Mouse (Mus musculus) left cerebral cortex, adult 2 months (tissue): Measurements from ENCODE around the gene Gna11. TPM values are rescaled to one million over a fixed set of nuclear protein-coding genes. Genes with fewer than 3 reads are reported as not detected.
A peak's percentile ranks its signal among the peaks of the same experiment; 100 is the strongest.

Experiments used
- DNase-seq, 2 experiments: peaks; one replicate each; pipeline ENCODE4 v3.0.0; 2021 to 2022; ENCODE audit warnings: low spot score in 2 of 2, mixed read lengths in 1 of 2; ENCODE audit errors: extremely low spot score in 1 of 2
- H3K27ac ChIP-seq: fragments of 200-600 bp; 2 replicates; pipeline ENCODE4 v1.8.1; 2022
- H3K4me3 ChIP-seq: fragments of 200-600 bp; 2 replicates; pipeline ENCODE4 v1.8.1; 2022
- CTCF ChIP-seq: fragments of 200-600 bp; IDR thresholded peaks from 2 replicates; pipeline ENCODE4 v1.8.1; 2022; ENCODE audit warnings: antibody characterized with exemption, mild to moderate bottlenecking, moderate library complexity
- intact Hi-C: fragments of 180-260 bp; cut with DNase I; formaldehyde crosslinking; loops from one replicate; pipeline ENCODE4 v1.15.1; 2025
- total RNA-seq, 2 experiments: library from RNA; stranded (reverse); gene quantifications; 2 replicates each; pipeline ENCODE4 v1.2.3; 2021

The Gna11 gene
- total RNA-seq, 2 experiments from 2014 or later, result 106 to 110 TPM

- Histone ChIP-seq H3K4me3 (no peak overlapping the region), H3K27ac (no peak overlapping the region)
- TF ChIP-seq CTCF, result no peak
- DNase-seq, result no peak
- intact Hi-C loops, result no loop called here
These were observed 7.6 kb downstream of the Gna11 start for GRCm38 (mm10) chr10:81537429-81537828.

- Histone ChIP-seq H3K4me3 (no peak overlapping the region), H3K27ac (no peak overlapping the region)
- intact Hi-C loops, result no loop called here
- no peak for DNase-seq
- peak; percentile 59 for TF ChIP-seq CTCF
These were observed 8.3 kb downstream of the Gna11 start for GRCm38 (mm10) chr10:81536734-81537133.

GRCm38 (mm10) chr10:81534826-81535225 lies 10.2 kb downstream of the Gna11 start:
- intact Hi-C loops, result no loop called here
- no peak for TF ChIP-seq CTCF
- no peak overlapping the region for H3K4me3 ChIP-seq
- no peak for DNase-seq
- no peak overlapping the region for H3K27ac ChIP-seq

- no peak overlapping the region for H3K27ac ChIP-seq
- TF ChIP-seq CTCF, result peak; percentile 99
- DNase-seq, result peak; percentile 72 to 73
- no peak overlapping the region for H3K4me3 ChIP-seq
- intact Hi-C loops, result loop anchor here (1.0 kb wide), 1 partner anchor 24 kb away; no protein-coding TSS in a partner anchor
These were observed 18.2 kb downstream of the Gna11 start for GRCm38 (mm10) chr10:81526779-81527178.

GRCm38 (mm10) chr10:81525017-81525694 lies 19.8 kb downstream of the Gna11 start:
- intact Hi-C loops, result no loop called here
- TF ChIP-seq CTCF, result no peak
- Histone ChIP-seq H3K4me3 (no peak overlapping the region), H3K27ac (0 out of 2 replicates have a peak overlapping the region, but pooled peaks have one; percentile 2)
- DNase-seq, result no peak

GRCm38 (mm10) chr10:81524051-81524605 lies 20.9 kb downstream of the Gna11 start, which contains the start of gene Gna15:
Gene Gna15 (minus strand): TSS chr10:81524225.
- H3K27ac ChIP-seq, result peak within 1 kb of the TSS; percentile 55; the same call in 1 of the 2 replicates
- intact Hi-C loops, result no loop called here

GRCm38 (mm10) chr10:81523570-81523969 lies 21.4 kb downstream of the Gna11 start:
- peak overlapping the region; percentile 55; the same call in 1 of the 2 replicates for H3K27ac ChIP-seq
- TF ChIP-seq CTCF, result no peak
- no peak for DNase-seq
- intact Hi-C loops, result no loop called here
- H3K4me3 ChIP-seq, result peak overlapping the region; percentile 24

More at GRCm38 (mm10) chr10:81524051-81524605, 20.9 kb downstream of the Gna11 start, which contains the start of gene Gna15:
- no peak; the same call in 1 of the 2 replicates for TF ChIP-seq CTCF
- peak within 1 kb of the TSS; percentile 24 for H3K4me3 ChIP-seq
- no peak for DNase-seq

GRCm38 (mm10) chr10:81523142-81523541 lies 21.8 kb downstream of the Gna11 start:
- TF ChIP-seq CTCF, result no peak
- intact Hi-C loops, result no loop called here
- DNase-seq, result no peak
- Histone ChIP-seq H3K4me3 (no peak overlapping the region), H3K27ac (no peak overlapping the region)

- no peak for TF ChIP-seq CTCF
- no peak for DNase-seq
- Histone ChIP-seq H3K4me3 (no peak overlapping the region), H3K27ac (no peak overlapping the region)
- intact Hi-C loops, result loop anchor here (2.0 kb wide), 1 partner anchor 13 kb away; no protein-coding TSS in a partner anchor
These were observed 25.0 kb downstream of the Gna11 start for GRCm38 (mm10) chr10:81519978-81520365.

- no peak overlapping the region for H3K4me3 ChIP-seq
- no peak for DNase-seq
- no peak for TF ChIP-seq CTCF
- intact Hi-C loops, result no loop called here
- no peak overlapping the region; the same call in 1 of the 2 replicates for H3K27ac ChIP-seq
These were observed 25.6 kb downstream of the Gna11 start for GRCm38 (mm10) chr10:81519227-81519977.

GRCm38 (mm10) chr10:81518546-81518945 lies 26.4 kb downstream of the Gna11 start:
- Histone ChIP-seq H3K4me3 (no peak overlapping the region), H3K27ac (no peak overlapping the region)
- TF ChIP-seq CTCF, result peak; percentile 81
- DNase-seq, result peak in 1 of 2 experiments; percentile 58
- intact Hi-C loops, result no loop called here

- Histone ChIP-seq H3K27ac (no peak overlapping the region), H3K4me3 (no peak overlapping the region)
- DNase-seq, result no peak
- TF ChIP-seq CTCF, result no peak
- intact Hi-C loops, result no loop called here
These were observed 27.8 kb downstream of the Gna11 start for GRCm38 (mm10) chr10:81517227-81517626.
